Mouse (Mus musculus): ENCODE data around the gene Vopp1.

Vopp1 gene

GRCm38 (mm10) chr6:57782658-57783057 lies 42.3 kb downstream of the Vopp1 start:
- DNase-seq: no peak

- DNase-seq: no peak
Observed at GRCm38 (mm10) chr6:57780359-57780758, 44.6 kb downstream of the Vopp1 start.

GRCm38 (mm10) chr6:57773792-57774191 lies 51.2 kb downstream of the Vopp1 start:
- DNase-seq: no peak

GRCm38 (mm10) chr6:57770467-57771190 lies 54.3 kb downstream of the Vopp1 start:
- DNase-seq: no peak

GRCm38 (mm10) chr6:57768948-57769525 lies 55.9 kb downstream of the Vopp1 start:
- DNase-seq: no peak

GRCm38 (mm10) chr6:57767112-57767868 lies 57.7 kb downstream of the Vopp1 start:
- no peak for DNase-seq

- no peak for DNase-seq
Observed at GRCm38 (mm10) chr6:57766287-57766686, 58.7 kb downstream of the Vopp1 start.

GRCm38 (mm10) chr6:57765095-57765878 lies 59.7 kb downstream of the Vopp1 start:
- DNase-seq: peak; percentile 51

- DNase-seq: no peak
Observed at GRCm38 (mm10) chr6:57763054-57763453, 61.9 kb downstream of the Vopp1 start.

GRCm38 (mm10) chr6:57753962-57754759 lies 70.8 kb downstream of the Vopp1 start:
- DNase-seq: no peak

- no peak for DNase-seq
Observed at GRCm38 (mm10) chr6:57745748-57746129, 79.2 kb downstream of the Vopp1 start.

- no peak for DNase-seq
Observed at GRCm38 (mm10) chr6:57744974-57745747, 79.8 kb downstream of the Vopp1 start.

GRCm38 (mm10) chr6:57744123-57744522 lies 80.8 kb downstream of the Vopp1 start:
- no peak for DNase-seq

GRCm38 (mm10) chr6:57743333-57743732 lies 81.6 kb downstream of the Vopp1 start:
- DNase-seq: no peak

GRCm38 (mm10) chr6:57742749-57743148 lies 82.2 kb downstream of the Vopp1 start:
- DNase-seq: no peak

GRCm38 (mm10) chr6:57721347-57721746 lies 103.6 kb downstream of the Vopp1 start:
- no peak for DNase-seq

- DNase-seq: no peak
Observed at GRCm38 (mm10) chr6:57711726-57712125, 113.2 kb downstream of the Vopp1 start.

GRCm38 (mm10) chr6:57706721-57707120 lies 118.2 kb downstream of the Vopp1 start:
- no peak for DNase-seq

GRCm38 (mm10) chr6:57703703-57704102 lies 121.3 kb downstream of the Vopp1 start:
- DNase-seq: peak; percentile 27

- DNase-seq: peak; percentile 94
Observed at GRCm38 (mm10) chr6:57702743-57703499, 122.0 kb downstream of the Vopp1 start.

- DNase-seq: peak; percentile 24
Observed at GRCm38 (mm10) chr6:57702376-57702742, 122.6 kb downstream of the Vopp1 start, which contains the start of gene Lancl2. TSS of gene Lancl2 (plus strand) at chr6:57702540.

Measured in layer of hippocampus, adult 9-11 months (tissue).